Mouse (Mus musculus): ENCODE measurements around the gene Gm4985. TPM values are rescaled to one million over a fixed set of nuclear protein-coding genes. Genes with fewer than 3 reads are reported as not detected.
"Not testable (repeated sequence)": the region's sequence is repeated elsewhere in the genome, so short reads cannot be mapped to it uniquely, and the experiment has no call there.

Gene Gm4985
- polyA plus RNA-seq (2012): not detected in 2 replicates

- not testable (repeated sequence) for H3K27me3 ChIP-seq (ENCODE audit: control insufficient read depth)
Observed at GRCm38 (mm10) chrX:23958834-23959233, at the start of gene Gm4985. Gm4985 (minus strand) TSS chrX:23958934.

GRCm38 (mm10) chrX:23954161-23954560 is 4.6 kb downstream of the Gm4985 start:
- H3K4me1 ChIP-seq (ENCODE audit: control insufficient read depth): no peaks in the 10 kb centered on the region
- H3K36me3 ChIP-seq (ENCODE audit: control insufficient read depth): no peaks in the 10 kb centered on the region
- TF ChIP-seq GATA1 (IDR thresholded peaks at IDR 0.05; ENCODE audit: low read length): no peak
- no peak for TF ChIP-seq TAL1 (IDR thresholded peaks at IDR 0.05; ENCODE audit: low read length)
- no peaks in the 10 kb centered on the region for H3K27me3 ChIP-seq (ENCODE audit: control insufficient read depth)
- H3K4me3 ChIP-seq (replicated peaks): no peak overlapping the region
- H3K9me3 ChIP-seq (ENCODE audit: control insufficient read depth, low read length): 0 out of 2 replicates have a peak, but pooled peaks cover 2% of the 10 kb centered on the region

More at GRCm38 (mm10) chrX:23958834-23959233, at the start of gene Gm4985:
- H3K9me3 ChIP-seq (ENCODE audit: control insufficient read depth, low read length); H3K4me3 ChIP-seq (replicated peaks); H3K4me1 ChIP-seq (ENCODE audit: control insufficient read depth); H3K36me3 ChIP-seq (ENCODE audit: control insufficient read depth): not testable (repeated sequence)

Other genes with a start within 250 kb of the Gm4985 start
- gene Gm4907, start 76.4 kb downstream of the Gm4985 start, polyA plus RNA-seq (2012): not detected in 2 replicates